Mouse (Mus musculus): Measurements from ENCODE around the gene Thtpa.

DNA sequence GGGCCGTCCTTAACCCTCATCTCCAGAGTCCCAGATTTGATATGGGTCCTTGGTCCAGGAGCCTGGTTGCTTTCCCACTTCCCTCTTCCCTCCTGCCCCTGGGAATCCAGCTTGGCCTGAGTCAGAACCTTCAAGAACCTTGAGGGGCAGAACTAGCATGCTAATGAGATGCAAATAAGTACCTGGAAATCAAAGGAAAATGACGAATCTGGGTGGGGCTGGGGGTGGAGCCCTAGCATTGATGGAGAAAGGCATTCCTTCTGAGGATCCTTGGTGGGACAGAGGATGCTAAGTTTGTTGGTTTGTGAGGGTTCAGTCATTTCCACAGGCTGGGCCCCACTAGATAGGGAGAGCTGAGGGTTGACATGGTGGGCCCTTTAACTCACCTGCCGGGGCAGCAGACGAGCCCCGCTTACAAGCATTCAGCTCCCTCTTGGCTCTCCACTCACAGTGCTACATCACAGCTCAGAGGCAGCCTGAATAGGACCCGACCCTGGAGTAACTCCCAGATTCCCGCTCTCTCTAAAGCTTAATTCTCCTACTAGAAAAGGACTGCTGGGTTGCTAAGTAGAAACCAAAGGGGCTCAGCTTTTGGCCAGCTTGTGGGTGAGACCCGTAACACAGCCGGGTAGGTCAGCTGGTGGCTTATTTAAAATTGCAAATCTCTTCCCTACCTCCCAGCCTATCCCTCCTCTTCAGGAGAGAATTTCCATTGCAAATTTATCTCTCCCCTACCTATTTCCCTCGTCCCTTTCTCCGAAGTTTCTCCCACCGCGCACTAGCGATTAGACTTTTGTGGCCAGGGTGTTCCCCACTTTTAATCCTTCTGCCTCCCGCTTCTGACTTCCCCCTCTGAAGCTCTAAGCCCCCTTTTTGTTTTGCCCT is 16.9 kb upstream of the Thtpa start:
- TF ChIP-seq POLR2A (IDR thresholded peaks at IDR 0.05; ENCODE audit: insufficient read length, low read depth) (no peak), SRF (IDR thresholded peaks at IDR 0.05; ENCODE audit: control insufficient read depth, insufficient read length, low read depth) (no peak), REST (IDR thresholded peaks at IDR 0.05; ENCODE audit: insufficient read depth, insufficient read length) (no peak), POLR2AphosphoS2 (IDR thresholded peaks at IDR 0.05; ENCODE audit: insufficient read length, low read depth) (no peak), MYOG (IDR thresholded peaks at IDR 0.05; ENCODE audit: control insufficient read depth in 1 of 3, insufficient read depth in 1 of 3, insufficient read length in 2 of 3, low read depth in 2 of 3) (no peak), MAX (IDR thresholded peaks at IDR 0.05; ENCODE audit: low read depth) (no peak)

Measured in myocyte (in vitro differentiated cells).